Mouse (Mus musculus): ENCODE data around the gene Olfr56. TPM values are rescaled to one million over a fixed set of nuclear protein-coding genes. Genes with fewer than 3 reads are reported as not detected.
"Not testable (repeated sequence)": the region's sequence is repeated elsewhere in the genome, so short reads cannot be mapped to it uniquely, and the experiment has no call there.

Olfr56 gene
- total and polyA plus RNA-seq, 2 experiments from 2014 or later: 1.7 TPM; not detected in 1

DNA sequence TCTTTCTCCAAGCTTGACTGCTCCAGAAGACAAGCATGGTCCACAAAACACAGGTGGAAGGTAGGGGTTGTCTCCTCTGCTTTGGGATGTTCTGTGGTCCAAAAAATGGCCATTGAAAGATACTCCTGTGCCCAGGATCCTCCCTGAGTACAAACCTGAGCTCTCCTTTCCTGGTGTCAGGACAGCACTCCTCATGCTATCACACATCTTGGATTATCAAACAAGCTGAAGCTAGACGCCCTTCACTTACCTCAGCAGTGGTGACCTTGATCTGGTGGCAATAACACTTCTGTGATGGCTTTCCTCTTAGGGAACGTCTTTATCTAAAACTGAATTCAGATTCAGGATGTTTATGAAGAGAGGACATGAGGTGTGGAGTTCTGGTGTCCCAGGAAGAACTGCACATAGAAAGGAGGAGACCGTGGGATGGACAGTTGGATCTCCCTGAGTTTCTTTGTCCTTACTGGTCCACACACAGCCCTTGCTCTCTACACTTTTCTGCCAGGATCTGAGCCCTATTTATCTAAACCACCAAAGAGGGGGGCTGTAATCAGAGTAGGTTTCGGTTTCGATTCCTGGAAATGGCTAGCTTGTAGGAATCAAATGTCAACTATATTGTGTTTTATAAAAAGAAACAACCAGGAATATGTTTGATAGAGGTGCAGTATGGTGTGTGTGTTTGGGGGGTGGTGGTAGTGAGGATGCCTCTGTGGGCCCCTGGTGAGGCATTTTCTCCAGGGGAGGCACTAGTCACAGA lies 85.2 kb downstream of the Olfr56 start, which contains the start of gene Tgtp2:
Gene Tgtp2 (minus strand): TSS at position 494 of the 757 bp plus-strand sequence.
- not testable (repeated sequence) for H3K9ac ChIP-seq (replicated peaks; ENCODE audit: low read depth, low read length); DNase-seq (ENCODE audit: low spot score); H3K4me2 ChIP-seq (ENCODE audit: low read depth, low read length); ATAC-seq (ENCODE audit: insufficient read depth, low read depth); H3K27me3 ChIP-seq (ENCODE audit: control insufficient read depth, insufficient read depth, low read length); H3K36me3 ChIP-seq (replicated peaks; ENCODE audit: control insufficient read depth, insufficient read depth, low read length); H3K27ac ChIP-seq (ENCODE audit: low read depth); H3K4me1 ChIP-seq (ENCODE audit: control insufficient read depth, insufficient read depth); H3K9me3 ChIP-seq (replicated peaks; ENCODE audit: control insufficient read depth, low read length); H3K4me3 ChIP-seq (ENCODE audit: low read depth, low read length)
- WGBS: 50% methylated on average over 5 of the region's 5 CpGs

DNA sequence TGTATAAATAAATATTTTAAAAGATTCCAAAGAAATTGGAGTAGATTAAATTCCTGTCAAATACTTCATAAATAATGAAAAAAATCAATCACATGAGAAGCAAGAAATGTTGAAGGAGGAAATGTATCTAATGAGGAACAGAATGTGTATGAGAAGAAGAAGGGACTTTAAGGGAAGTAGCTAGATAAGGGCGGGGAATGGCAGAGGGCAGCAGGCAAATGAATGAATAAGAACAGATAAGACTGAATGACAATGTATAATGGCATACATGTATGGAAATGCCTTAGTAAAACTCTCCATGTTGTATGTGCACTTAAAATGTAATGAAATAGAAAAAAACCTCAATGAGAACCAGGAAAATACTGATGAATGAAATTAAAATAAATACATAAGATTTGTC lies 89.7 kb downstream of the Olfr56 start:
- DNase-seq (ENCODE audit: low spot score): no peak
- H3K36me3 ChIP-seq (replicated peaks; ENCODE audit: control insufficient read depth, insufficient read depth, low read length): no peaks in the 10 kb centered on the region
- 61% methylated on average over 1 of the region's 1 CpGs for WGBS
- H3K27ac ChIP-seq (ENCODE audit: low read depth): no peak overlapping the region
- TF ChIP-seq EP300 (IDR thresholded peaks at IDR 0.05; ENCODE audit: low read depth) (no peak), CTCF (IDR thresholded peaks at IDR 0.05; ENCODE audit: low read depth) (no peak)
- no peaks in the 10 kb centered on the region for H3K9me3 ChIP-seq (replicated peaks; ENCODE audit: control insufficient read depth, low read length)
- H3K4me3 ChIP-seq (ENCODE audit: low read depth, low read length): no peak overlapping the region
- no peaks in the 10 kb centered on the region for H3K27me3 ChIP-seq (ENCODE audit: control insufficient read depth, insufficient read depth, low read length)
- H3K4me1 ChIP-seq (ENCODE audit: control insufficient read depth, insufficient read depth): no peaks in the 10 kb centered on the region
- no peak overlapping the region for H3K4me2 ChIP-seq (ENCODE audit: low read depth, low read length)
- no peak for ATAC-seq (ENCODE audit: insufficient read depth, low read depth)
- no peak overlapping the region for H3K9ac ChIP-seq (replicated peaks; ENCODE audit: low read depth, low read length)

DNA sequence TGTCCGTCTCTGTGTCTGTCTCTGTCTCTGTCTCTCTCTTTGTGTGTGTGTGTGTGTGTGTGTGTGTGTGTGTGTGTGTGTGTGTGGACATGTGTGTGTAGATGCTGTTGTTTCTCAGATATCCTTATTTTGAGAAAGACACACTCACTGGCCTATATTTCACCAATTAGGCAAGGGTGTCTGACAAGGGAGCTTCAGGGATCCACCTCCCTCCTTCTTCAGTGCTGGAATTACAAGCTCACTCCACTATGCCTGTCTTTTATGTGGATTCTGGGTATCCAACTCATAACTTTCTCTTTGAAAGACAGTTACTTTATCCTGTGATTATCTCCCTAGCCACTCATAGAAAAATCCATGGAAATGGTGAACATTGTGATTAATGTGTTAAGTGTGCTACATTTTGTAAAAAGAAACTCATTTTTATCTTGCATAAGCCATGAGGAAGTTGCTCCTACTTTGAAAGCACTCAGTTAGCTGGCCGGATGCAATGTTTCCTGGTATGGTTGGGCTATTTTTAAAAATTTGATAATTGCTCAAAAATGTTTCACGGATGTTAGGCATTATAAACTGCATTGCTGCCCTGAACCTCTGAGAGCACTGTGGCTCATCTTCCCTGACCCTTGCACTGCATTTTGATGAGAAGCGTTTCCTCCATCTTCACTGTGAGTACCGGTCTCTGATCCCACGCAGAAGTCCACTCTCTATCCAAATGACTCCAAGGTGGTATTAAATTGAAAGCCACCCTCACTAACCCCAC lies 97.5 kb downstream of the Olfr56 start, which contains the start of gene Ifi47:
Gene Ifi47 (plus strand): TSS at position 587 of the 757 bp plus-strand sequence.
- WGBS: 41% methylated on average over 6 of the region's 6 CpGs
- peak within 1 kb of the TSS; percentile 70 for H3K27ac ChIP-seq (ENCODE audit: low read depth)
- DNase-seq (ENCODE audit: low spot score): peak; percentile 60
- H3K36me3 ChIP-seq (replicated peaks; ENCODE audit: control insufficient read depth, insufficient read depth, low read length); H3K27me3 ChIP-seq (ENCODE audit: control insufficient read depth, insufficient read depth, low read length); H3K4me1 ChIP-seq (ENCODE audit: control insufficient read depth, insufficient read depth); H3K9me3 ChIP-seq (replicated peaks; ENCODE audit: control insufficient read depth, low read length); H3K4me3 ChIP-seq (ENCODE audit: low read depth, low read length); H3K9ac ChIP-seq (replicated peaks; ENCODE audit: low read depth, low read length); H3K4me2 ChIP-seq (ENCODE audit: low read depth, low read length): not testable (repeated sequence)
- 0 out of 2 replicates have a peak, but pooled peaks have one; percentile 51 for TF ChIP-seq EP300 (IDR thresholded peaks at IDR 0.05; ENCODE audit: low read depth)
- peak; percentile 74 for ATAC-seq (ENCODE audit: insufficient read depth, low read depth)

DNA sequence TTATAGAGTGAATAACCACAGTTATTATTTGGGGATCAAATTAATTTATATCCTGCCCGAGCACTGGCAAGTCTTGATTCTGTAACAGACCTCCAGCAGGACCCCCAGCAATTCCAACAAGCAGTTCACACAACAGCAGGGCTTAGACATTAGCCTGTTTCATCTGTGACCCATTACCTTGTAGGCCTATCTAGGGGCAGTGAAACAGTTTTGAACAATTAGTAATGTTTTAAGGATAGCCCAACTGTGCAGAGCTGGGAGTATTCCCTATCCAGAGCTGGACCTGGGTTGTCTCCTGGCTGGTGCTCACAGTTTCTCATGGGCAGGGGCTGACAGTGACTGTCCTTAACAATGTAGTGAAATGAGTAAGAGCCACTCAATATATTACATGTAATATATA lies 98.3 kb downstream of the Olfr56 start:
- H3K9ac ChIP-seq (replicated peaks; ENCODE audit: low read depth, low read length): no peak overlapping the region
- WGBS: 80% methylated on average over 1 of the region's 1 CpGs
- no peak for ATAC-seq (ENCODE audit: insufficient read depth, low read depth)
- H3K27ac ChIP-seq (ENCODE audit: low read depth): peak overlapping the region; percentile 66
- no peaks in the 10 kb centered on the region for H3K9me3 ChIP-seq (replicated peaks; ENCODE audit: control insufficient read depth, low read length)
- no peaks in the 10 kb centered on the region for H3K36me3 ChIP-seq (replicated peaks; ENCODE audit: control insufficient read depth, insufficient read depth, low read length)
- no peak overlapping the region for H3K4me3 ChIP-seq (ENCODE audit: low read depth, low read length)
- 0 out of 2 replicates have a peak, but pooled peaks cover 6% of the 10 kb centered on the region for H3K4me1 ChIP-seq (ENCODE audit: control insufficient read depth, insufficient read depth)
- no peak overlapping the region for H3K4me2 ChIP-seq (ENCODE audit: low read depth, low read length)
- TF ChIP-seq EP300 (IDR thresholded peaks at IDR 0.05; ENCODE audit: low read depth): no peak
- TF ChIP-seq CTCF (IDR thresholded peaks at IDR 0.05; ENCODE audit: low read depth): no peak
- no peak for DNase-seq (ENCODE audit: low spot score)
- H3K27me3 ChIP-seq (ENCODE audit: control insufficient read depth, insufficient read depth, low read length): no peaks in the 10 kb centered on the region

DNA sequence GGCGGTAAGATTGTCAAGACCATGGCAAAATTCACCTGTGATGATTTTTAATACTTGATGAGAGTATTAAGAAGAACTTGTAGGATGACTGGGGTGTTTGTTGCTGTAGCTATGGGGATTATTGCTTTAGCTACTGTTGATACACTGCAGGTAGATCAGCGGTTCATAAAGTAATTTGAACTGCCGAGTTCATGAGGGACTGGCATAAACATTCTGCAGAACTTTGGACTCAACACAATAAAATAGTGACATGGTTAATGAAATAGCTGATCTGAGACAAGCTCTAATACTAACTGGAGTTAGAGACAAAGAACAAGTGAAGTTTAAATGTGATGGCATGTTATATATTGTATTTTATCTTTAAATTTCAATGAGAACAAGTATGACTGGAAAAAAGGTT lies 100.0 kb downstream of the Olfr56 start:
- Histone ChIP-seq H3K9me3 (replicated peaks; ENCODE audit: control insufficient read depth, low read length) (no peaks in the 10 kb centered on the region), H3K4me1 (ENCODE audit: control insufficient read depth, insufficient read depth) (0 out of 2 replicates have a peak, but pooled peaks cover 11% of the 10 kb centered on the region), H3K4me2 (ENCODE audit: low read depth, low read length) (no peak overlapping the region), H3K36me3 (replicated peaks; ENCODE audit: control insufficient read depth, insufficient read depth, low read length) (no peaks in the 10 kb centered on the region), H3K27me3 (ENCODE audit: control insufficient read depth, insufficient read depth, low read length) (no peaks in the 10 kb centered on the region), H3K9ac (replicated peaks; ENCODE audit: low read depth, low read length) (no peak overlapping the region), H3K27ac (ENCODE audit: low read depth) (no peak overlapping the region), H3K4me3 (ENCODE audit: low read depth, low read length) (no peak overlapping the region)
- DNase-seq (ENCODE audit: low spot score): no peak
- TF ChIP-seq EP300 (IDR thresholded peaks at IDR 0.05; ENCODE audit: low read depth): no peak
- no peak for TF ChIP-seq CTCF (IDR thresholded peaks at IDR 0.05; ENCODE audit: low read depth)
- WGBS: 83% methylated on average over 3 of the region's 3 CpGs
- ATAC-seq (ENCODE audit: insufficient read depth, low read depth): no peak
